Mouse (Mus musculus) ES-Bruce4 (cell line): Measurements from ENCODE around the gene Mfap1b.

ENCODE experiments used
- CTCF ChIP-seq: IDR thresholded peaks from one replicate; pipeline ENCODE4 v1.8.1; 2011; ENCODE audit warnings: low read depth, low read length
- EP300 ChIP-seq: IDR thresholded peaks from 2 replicates; pipeline ENCODE4 v1.6.1; 2011; ENCODE audit warnings: low read depth, low read length; ENCODE audit not compliant: insufficient read depth
- POLR2A ChIP-seq: IDR thresholded peaks from one replicate; pipeline ENCODE4 v1.8.1; 2011; ENCODE audit warnings: low read length; ENCODE audit not compliant: insufficient read depth

DNA sequence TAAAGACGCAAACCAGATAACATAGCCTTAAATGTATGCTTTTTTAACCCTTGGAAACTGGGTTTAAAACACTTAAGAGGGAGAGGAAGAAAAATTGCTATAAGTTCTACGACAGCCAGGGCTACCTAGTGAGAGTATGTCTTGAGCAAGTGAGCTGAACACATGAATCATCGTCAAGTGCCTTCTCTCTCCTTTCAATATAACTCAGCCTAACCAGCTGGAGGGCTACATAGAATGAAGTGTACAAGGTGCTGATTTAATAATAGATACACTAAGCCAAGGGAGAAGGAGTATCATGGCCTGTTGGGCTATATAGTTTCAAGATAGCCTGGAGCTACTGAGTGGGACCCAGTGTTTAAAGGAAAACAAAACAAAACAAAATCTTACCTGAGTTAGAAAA lies 55.4 kb downstream of the Mfap1b start:
- TF ChIP-seq POLR2A (no peak), EP300 (no peak), CTCF (no peak)
